Mouse (Mus musculus) limb, embryonic 10.5 days (tissue): Measurements from ENCODE around the gene Trpm1. TPM values are rescaled to one million over a fixed set of nuclear protein-coding genes. Genes with fewer than 3 reads are reported as not detected.

Experiments
- DNase-seq: peaks from one replicate; pipeline ENCODE4 v3.0.0-alpha.2; 2017; ENCODE audit warnings: low spot score
- H3K27ac ChIP-seq: fragments of 300-500 bp; sonication (generic); 2 replicates; pipeline ENCODE4 v1.5.1; 2016; ENCODE audit warnings: mild to moderate bottlenecking
- H3K27me3 ChIP-seq: fragments of 300-500 bp; sonication (generic); 2 replicates; pipeline ENCODE4 v1.6.1; 2016; ENCODE audit warnings: low read depth, mild to moderate bottlenecking; ENCODE audit not compliant: poor library complexity, severe bottlenecking
- H3K36me3 ChIP-seq: fragments of 300-500 bp; sonication (generic); 2 replicates; pipeline ENCODE4 v1.6.1; 2016; ENCODE audit warnings: mild to moderate bottlenecking, moderate library complexity
- H3K4me1 ChIP-seq: fragments of 300-500 bp; sonication (generic); 2 replicates; pipeline ENCODE4 v1.6.1; 2016
- H3K4me3 ChIP-seq: fragments of 300-500 bp; sonication (generic); 2 replicates; pipeline ENCODE4 v1.5.1; 2016; ENCODE audit warnings: mild to moderate bottlenecking, moderate library complexity
- H3K9me3 ChIP-seq: fragments of 300-500 bp; sonication (generic); replicated peaks from 2 replicates; pipeline ENCODE4 v1.6.1; 2016; ENCODE audit warnings: mild to moderate bottlenecking
- WGBS: fragments of 180-500 bp; shearing (Covaris S2); methylation state at CpG from one replicate; pipeline ENCODE4 v1.1.7; 2016; 5-methylcytosine and 5-hydroxymethylcytosine counted together
- polyA plus RNA-seq: library from polyadenylated mRNA; unstranded; fragments of >200 nt; fragmentation: Nextera tagmentation; extraction: Ambion mirVana; gene quantifications from 2 replicates; pipeline ENCODE4 v1.2.1, GENCODE M21; 2016

Gene Trpm1
- polyA plus RNA-seq, 1 experiment from 2014 or later, result 3.6 TPM

DNA sequence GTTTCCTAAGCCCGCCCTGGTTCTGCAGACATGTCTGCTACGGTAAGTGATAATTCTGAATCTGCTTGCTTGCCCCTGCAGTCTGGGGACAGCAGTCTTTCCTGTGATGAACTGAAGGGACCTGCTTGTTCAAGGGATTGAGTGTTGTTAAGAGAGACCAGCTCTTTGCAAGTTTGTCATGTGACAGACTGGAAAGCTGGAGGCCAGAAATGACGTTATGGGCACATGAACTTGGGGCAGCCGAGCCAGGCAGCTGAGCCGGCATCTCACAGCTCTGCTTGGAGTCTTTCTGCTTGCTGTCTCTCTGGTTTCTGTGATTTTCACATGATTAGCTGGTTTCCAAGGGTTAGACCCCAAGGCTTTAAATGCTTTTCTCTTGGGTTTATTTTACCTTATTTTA, 74.0 kb downstream of the Trpm1 start:
- Histone ChIP-seq H3K9me3 (no peaks in the 10 kb centered on the region), H3K27ac (no peak overlapping the region), H3K36me3 (no peaks in the 10 kb centered on the region), H3K4me3 (no peak overlapping the region), H3K4me1 (no peaks in the 10 kb centered on the region), H3K27me3 (no peaks in the 10 kb centered on the region)
- WGBS, result 93% methylated on average over 5 of the region's 5 CpGs
- DNase-seq, result no peak

- no peak overlapping the region for H3K27ac ChIP-seq
- 75% methylated on average over 2 of the region's 2 CpGs for WGBS
- no peaks in the 10 kb centered on the region for H3K4me1 ChIP-seq
- no peak for DNase-seq
- H3K36me3 ChIP-seq, result no peaks in the 10 kb centered on the region
- no peaks in the 10 kb centered on the region for H3K9me3 ChIP-seq
- H3K27me3 ChIP-seq, result no peaks in the 10 kb centered on the region
- no peak overlapping the region for H3K4me3 ChIP-seq
Measured at GRCm38 (mm10) chr7:64228300-64228699, 74.7 kb downstream of the Trpm1 start.

GRCm38 (mm10) chr7:64229911-64230310, 76.3 kb downstream of the Trpm1 start:
- no peak overlapping the region for H3K4me3 ChIP-seq
- no peak for DNase-seq
- WGBS, result 86% methylated on average over 8 of the region's 8 CpGs
- no peaks in the 10 kb centered on the region for H3K4me1 ChIP-seq
- no peaks in the 10 kb centered on the region for H3K36me3 ChIP-seq
- H3K27ac ChIP-seq, result no peak overlapping the region
- H3K9me3 ChIP-seq, result no peaks in the 10 kb centered on the region
- no peaks in the 10 kb centered on the region for H3K27me3 ChIP-seq

GRCm38 (mm10) chr7:64231001-64231400, 77.4 kb downstream of the Trpm1 start:
- H3K27me3 ChIP-seq, result no peaks in the 10 kb centered on the region
- H3K4me3 ChIP-seq, result no peak overlapping the region
- H3K36me3 ChIP-seq, result no peaks in the 10 kb centered on the region
- no peak for DNase-seq
- WGBS, result 96% methylated on average over 1 of the region's 1 CpGs
- no peaks in the 10 kb centered on the region for H3K4me1 ChIP-seq
- no peak overlapping the region for H3K27ac ChIP-seq
- no peaks in the 10 kb centered on the region for H3K9me3 ChIP-seq

DNA sequence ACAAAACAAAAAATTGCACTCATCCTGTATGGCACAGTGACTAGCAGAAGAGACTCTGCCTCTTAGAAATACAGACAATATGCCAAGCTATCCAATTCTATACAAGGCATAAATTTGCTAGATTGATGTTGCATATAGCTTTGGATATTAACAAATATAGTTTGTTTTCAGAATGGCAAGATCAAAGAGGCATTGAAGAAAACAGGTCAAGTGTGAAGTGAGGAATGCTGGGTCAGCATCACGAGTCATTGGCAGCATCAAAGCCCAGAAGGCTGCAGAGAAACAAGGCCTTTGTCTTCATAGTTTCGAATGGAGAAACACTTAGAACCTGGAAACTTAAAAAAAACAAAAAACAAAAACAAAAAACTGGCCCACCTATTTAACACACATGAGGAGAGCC, 78.4 kb downstream of the Trpm1 start:
- Histone ChIP-seq H3K27ac (no peak overlapping the region), H3K4me1 (no peaks in the 10 kb centered on the region), H3K36me3 (no peaks in the 10 kb centered on the region), H3K27me3 (no peaks in the 10 kb centered on the region), H3K9me3 (no peaks in the 10 kb centered on the region), H3K4me3 (no peak overlapping the region)
- no peak for DNase-seq
- 80% methylated on average over 2 of the region's 2 CpGs for WGBS

DNA sequence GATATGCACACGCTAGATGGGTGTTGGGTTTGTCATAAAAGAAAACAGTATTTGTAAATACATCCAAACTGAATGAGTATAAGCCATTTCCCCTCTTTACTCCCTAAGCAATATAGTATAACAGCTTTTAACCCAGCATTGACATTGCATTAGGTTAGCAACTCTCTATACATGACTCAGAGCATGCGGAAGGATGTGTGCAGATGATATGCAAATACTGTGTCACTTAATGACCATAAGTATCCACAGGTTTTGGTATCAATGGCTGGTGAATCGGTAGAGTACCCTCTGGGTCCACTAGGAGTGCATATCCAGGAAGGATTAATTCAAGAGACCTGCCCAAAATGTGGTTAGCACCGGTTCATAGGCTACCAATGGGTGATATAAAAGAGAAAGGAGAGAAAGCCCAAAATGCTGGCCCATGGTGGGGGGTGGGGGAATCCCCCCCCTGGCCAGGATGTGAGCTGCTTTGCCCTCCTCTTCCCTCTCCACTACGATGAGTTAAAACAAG, 80.7 kb downstream of the Trpm1 start:
- Histone ChIP-seq H3K36me3 (no peaks in the 10 kb centered on the region), H3K27ac (no peak overlapping the region), H3K4me3 (no peak overlapping the region), H3K9me3 (no peaks in the 10 kb centered on the region), H3K27me3 (peaks cover 4% of the 10 kb centered on the region; the same call in 1 of the 2 replicates), H3K4me1 (no peaks in the 10 kb centered on the region)
- WGBS, result 89% methylated on average over 5 of the region's 5 CpGs
- no peak for DNase-seq

- no peak overlapping the region for H3K4me3 ChIP-seq
- no peaks in the 10 kb centered on the region for H3K9me3 ChIP-seq
- WGBS, result 90% methylated on average over 4 of the region's 4 CpGs
- H3K36me3 ChIP-seq, result no peaks in the 10 kb centered on the region
- no peak for DNase-seq
- peaks cover 10% of the 10 kb centered on the region; the same call in 1 of the 2 replicates for H3K27me3 ChIP-seq
- peaks cover 10% of the 10 kb centered on the region for H3K4me1 ChIP-seq
- H3K27ac ChIP-seq, result no peak overlapping the region
Measured at GRCm38 (mm10) chr7:64236521-64236920, 82.9 kb downstream of the Trpm1 start.

DNA sequence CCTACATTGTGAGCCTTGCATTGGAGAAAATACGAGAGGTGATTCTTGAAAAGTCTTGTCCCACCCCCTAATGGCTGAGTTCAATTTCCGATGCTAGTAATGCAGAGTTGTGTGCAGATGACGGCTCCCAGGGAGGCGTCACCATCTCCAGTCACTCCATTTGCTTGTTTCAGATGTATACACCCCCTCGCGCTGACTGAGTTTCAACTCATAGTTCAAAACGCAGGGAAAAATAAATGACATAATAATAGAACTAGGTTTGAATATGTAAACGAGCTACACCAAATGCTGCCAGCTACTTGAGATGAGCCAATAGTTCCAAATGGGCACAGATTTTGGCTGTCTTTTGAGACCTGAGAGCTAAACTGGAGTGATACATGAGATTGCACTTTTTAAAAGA, 84.1 kb downstream of the Trpm1 start:
- Histone ChIP-seq H3K4me1 (peaks cover 21% of the 10 kb centered on the region), H3K27ac (no peak overlapping the region), H3K36me3 (no peaks in the 10 kb centered on the region), H3K9me3 (no peaks in the 10 kb centered on the region), H3K27me3 (peaks cover 10% of the 10 kb centered on the region; the same call in 1 of the 2 replicates), H3K4me3 (no peak overlapping the region)
- no peak for DNase-seq
- WGBS, result 92% methylated on average over 8 of the region's 8 CpGs

GRCm38 (mm10) chr7:64238410-64239086, 84.9 kb downstream of the Trpm1 start:
- H3K9me3 ChIP-seq, result no peaks in the 10 kb centered on the region
- no peaks in the 10 kb centered on the region for H3K36me3 ChIP-seq
- no peak overlapping the region for H3K27ac ChIP-seq
- H3K27me3 ChIP-seq, result peaks cover 10% of the 10 kb centered on the region; the same call in 1 of the 2 replicates
- 93% methylated on average over 7 of the region's 7 CpGs for WGBS
- H3K4me1 ChIP-seq, result peaks cover 21% of the 10 kb centered on the region
- no peak overlapping the region for H3K4me3 ChIP-seq
- no peak for DNase-seq

- Histone ChIP-seq H3K4me1 (peaks cover 21% of the 10 kb centered on the region), H3K27me3 (peaks cover 10% of the 10 kb centered on the region; the same call in 1 of the 2 replicates), H3K36me3 (no peaks in the 10 kb centered on the region), H3K4me3 (no peak overlapping the region), H3K9me3 (no peaks in the 10 kb centered on the region), H3K27ac (no peak overlapping the region)
- 86% methylated on average over 9 of the region's 9 CpGs for WGBS
- DNase-seq, result no peak
Measured at GRCm38 (mm10) chr7:64239138-64239805, 85.6 kb downstream of the Trpm1 start.

DNA sequence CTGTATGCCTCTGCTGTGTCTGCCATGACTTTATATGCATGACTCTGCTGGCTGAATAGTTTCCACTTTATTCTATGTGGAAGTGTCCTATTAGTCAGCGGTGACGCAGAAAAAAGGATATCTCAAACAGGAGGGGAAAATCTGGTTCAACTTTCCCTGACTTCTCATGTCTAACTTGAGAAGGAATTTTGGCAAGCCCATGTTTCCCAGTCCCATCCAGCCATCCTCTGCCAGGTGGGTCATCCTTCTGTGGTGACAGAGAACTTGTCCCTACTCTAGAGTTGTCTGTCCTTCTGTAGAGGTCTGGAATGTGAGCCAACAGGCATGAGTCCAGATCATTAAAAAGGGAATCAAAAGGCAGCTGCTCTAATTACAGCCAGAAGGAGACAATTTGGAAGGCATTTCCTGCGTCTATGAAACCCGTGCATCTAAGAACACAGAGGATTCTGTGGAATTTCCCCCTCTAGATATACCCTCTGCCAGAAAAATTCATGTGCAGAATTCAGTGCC, 86.2 kb downstream of the Trpm1 start:
- Histone ChIP-seq H3K9me3 (no peaks in the 10 kb centered on the region), H3K27ac (no peak overlapping the region), H3K4me1 (peaks cover 21% of the 10 kb centered on the region), H3K27me3 (peaks cover 10% of the 10 kb centered on the region; the same call in 1 of the 2 replicates), H3K4me3 (no peak overlapping the region), H3K36me3 (no peaks in the 10 kb centered on the region)
- no peak for DNase-seq
- 58% methylated on average over 4 of the region's 4 CpGs for WGBS

DNA sequence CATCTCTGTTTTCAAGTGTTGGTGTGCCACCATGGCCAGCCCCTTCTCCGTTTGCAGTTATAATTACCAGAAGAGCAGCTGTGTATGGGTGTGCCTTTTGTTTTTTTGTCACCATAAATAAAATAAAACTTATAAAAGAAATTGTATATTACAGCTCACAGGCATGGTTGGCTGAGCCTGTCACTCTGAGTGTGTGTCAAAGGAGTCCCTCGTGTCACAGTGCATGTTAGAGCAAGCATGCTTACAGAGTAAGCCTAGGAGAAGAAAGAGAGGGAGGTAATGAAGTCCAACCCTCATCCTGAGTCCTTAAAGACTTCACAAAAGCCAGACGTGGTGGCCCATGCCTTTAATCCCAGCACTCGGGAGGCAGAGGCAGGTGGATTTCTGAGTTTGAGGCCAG, 88.8 kb downstream of the Trpm1 start:
- no peak for DNase-seq
- Histone ChIP-seq H3K27ac (no peak overlapping the region), H3K4me1 (peaks cover 21% of the 10 kb centered on the region), H3K4me3 (no peak overlapping the region), H3K36me3 (no peaks in the 10 kb centered on the region), H3K27me3 (peaks cover 10% of the 10 kb centered on the region; the same call in 1 of the 2 replicates), H3K9me3 (no peaks in the 10 kb centered on the region)
- 68% methylated on average over 4 of the region's 4 CpGs for WGBS

- Histone ChIP-seq H3K9me3 (no peaks in the 10 kb centered on the region), H3K4me1 (peaks cover 21% of the 10 kb centered on the region), H3K27me3 (peaks cover 6% of the 10 kb centered on the region; the same call in 1 of the 2 replicates), H3K36me3 (no peaks in the 10 kb centered on the region), H3K4me3 (no peak overlapping the region), H3K27ac (no peak overlapping the region)
- DNase-seq, result no peak
- 85% methylated on average over 6 of the region's 6 CpGs for WGBS
Measured at GRCm38 (mm10) chr7:64244371-64244770, 90.7 kb downstream of the Trpm1 start.
